Mouse (Mus musculus) liver, adult 2 months (tissue): ENCODE measurements around the gene Foxo1. TPM values are rescaled to one million over a fixed set of nuclear protein-coding genes. Genes with fewer than 3 reads are reported as not detected.

Source experiments
- DNase-seq: peaks from one replicate; pipeline ENCODE4 v3.0.0-alpha.2; 2011; ENCODE audit warnings: low read depth, low spot score; ENCODE audit errors: extremely low read depth
- H3K27ac ChIP-seq: fragments of 200-500 bp; replicated peaks from 2 replicates; pipeline ENCODE4 v1.5.1; 2012; ENCODE audit warnings: low read depth, mild to moderate bottlenecking, control low read depth, inconsistent platforms, low read length; ENCODE audit not compliant: insufficient read depth
- H3K27me3 ChIP-seq: fragments of 200-500 bp; 2 replicates; pipeline ENCODE4 v1.6.1; 2012; ENCODE audit warnings: mild to moderate bottlenecking, moderate library complexity, low read length, inconsistent platforms; ENCODE audit not compliant: control insufficient read depth, insufficient read depth
- H3K36me3 ChIP-seq: fragments of 200-500 bp; 2 replicates; pipeline ENCODE4 v1.6.1; 2012; ENCODE audit warnings: low read length, inconsistent platforms; ENCODE audit not compliant: control insufficient read depth, insufficient read depth
- H3K4me1 ChIP-seq: fragments of 200-500 bp; 2 replicates; pipeline ENCODE4 v1.6.1; 2011; ENCODE audit warnings: low read length; ENCODE audit not compliant: control insufficient read depth, insufficient read depth
- H3K4me3 ChIP-seq: fragments of 200-500 bp; 2 replicates; pipeline ENCODE4 v1.5.1; 2011; ENCODE audit warnings: low read depth, mild to moderate bottlenecking, control low read depth, low read length, moderate library complexity; ENCODE audit not compliant: insufficient read depth
- H3K79me2 ChIP-seq: fragments of 200-500 bp; 2 replicates; pipeline ENCODE4 v1.6.1; 2012; ENCODE audit warnings: inconsistent platforms, mild to moderate bottlenecking, low read length, moderate library complexity; ENCODE audit not compliant: control insufficient read depth, insufficient read depth
- H3K9ac ChIP-seq: fragments of 200-500 bp; 2 replicates; pipeline ENCODE4 v1.6.1; 2012; ENCODE audit warnings: low read depth, mild to moderate bottlenecking, control low read depth, inconsistent platforms, low read length
- CTCF ChIP-seq: fragments of 200-500 bp; IDR thresholded peaks from 2 replicates; pipeline ENCODE4 v1.5.1; 2011; ENCODE audit warnings: low read depth, low read length, control low read depth
- POLR2A ChIP-seq: fragments of 200-500 bp; IDR thresholded peaks from 2 replicates; pipeline ENCODE4 v1.6.1; 2011; ENCODE audit warnings: low read length, control low read depth; ENCODE audit not compliant: insufficient read depth; ENCODE audit errors: extremely low read depth
- WGBS: fragments of 180-500 bp; shearing (Covaris S2); methylation state at CpG from one replicate; pipeline ENCODE4 v1.1.7; 2018; 5-methylcytosine and 5-hydroxymethylcytosine counted together
- polyA plus RNA-seq: library from polyadenylated mRNA; depleted of rRNA; stranded (reverse); fragments of >200 nt; gene quantifications from 2 replicates; pipeline ENCODE4 v1.2.3, GENCODE M21; 2012
- total RNA-seq: library from RNA; depleted of rRNA; stranded (reverse); fragments of >200 nt; gene quantifications from 2 replicates; pipeline ENCODE4 v1.2.3, GENCODE M21; 2014

Foxo1 gene
- total and polyA plus RNA-seq, 2 experiments = 5.8 to 6.5 TPM

GRCm38 (mm10) chr3:52390766-52391665 lies 122.9 kb downstream of the Foxo1 start:
- Histone ChIP-seq H3K79me2 (no peaks in the 10 kb centered on the region), H3K9ac (no peak overlapping the region), H3K27me3 (no peaks in the 10 kb centered on the region), H3K27ac (no peak overlapping the region), H3K4me1 (0 out of 2 replicates have a peak, but pooled peaks cover 2% of the 10 kb centered on the region), H3K36me3 (no peaks in the 10 kb centered on the region), H3K4me3 (no peak overlapping the region)
- DNase-seq = no peak
- no peak for TF ChIP-seq POLR2A
- no peak for TF ChIP-seq CTCF
- 87% methylated on average over 17 of the region's 17 CpGs for WGBS

GRCm38 (mm10) chr3:52391897-52392296 lies 123.8 kb downstream of the Foxo1 start:
- H3K4me1 ChIP-seq = 0 out of 2 replicates have a peak, but pooled peaks cover 2% of the 10 kb centered on the region
- no peak overlapping the region for H3K27ac ChIP-seq
- TF ChIP-seq POLR2A (no peak), CTCF (no peak)
- no peak for DNase-seq
- no peaks in the 10 kb centered on the region for H3K27me3 ChIP-seq
- H3K4me3 ChIP-seq = no peak overlapping the region
- WGBS = 89% methylated on average over 6 of the region's 6 CpGs
- H3K36me3 ChIP-seq = no peaks in the 10 kb centered on the region
- no peaks in the 10 kb centered on the region for H3K79me2 ChIP-seq
- H3K9ac ChIP-seq = no peak overlapping the region

- no peak for DNase-seq
- TF ChIP-seq CTCF = no peak
- no peak for TF ChIP-seq POLR2A
- Histone ChIP-seq H3K79me2 (no peaks in the 10 kb centered on the region), H3K4me3 (no peak overlapping the region), H3K36me3 (no peaks in the 10 kb centered on the region), H3K9ac (no peak overlapping the region), H3K27me3 (no peaks in the 10 kb centered on the region), H3K27ac (no peak overlapping the region), H3K4me1 (0 out of 2 replicates have a peak, but pooled peaks cover 2% of the 10 kb centered on the region)
- WGBS = 75% methylated on average over 2 of the region's 2 CpGs
Measured at GRCm38 (mm10) chr3:52392521-52392920, 124.4 kb downstream of the Foxo1 start.

- H3K27ac ChIP-seq = no peak overlapping the region
- no peak for DNase-seq
- H3K79me2 ChIP-seq = no peaks in the 10 kb centered on the region
- no peak overlapping the region for H3K4me3 ChIP-seq
- no peaks in the 10 kb centered on the region for H3K36me3 ChIP-seq
- H3K27me3 ChIP-seq = no peaks in the 10 kb centered on the region
- H3K9ac ChIP-seq = peak overlapping the region; percentile 38; the same call in 1 of the 2 replicates
- 0 out of 2 replicates have a peak, but pooled peaks cover 2% of the 10 kb centered on the region for H3K4me1 ChIP-seq
- WGBS = 62% methylated on average over 10 of the region's 10 CpGs
- TF ChIP-seq CTCF = no peak
- TF ChIP-seq POLR2A = no peak
Measured at GRCm38 (mm10) chr3:52393171-52393570, 125.0 kb downstream of the Foxo1 start.

- TF ChIP-seq CTCF (no peak), POLR2A (no peak)
- H3K27me3 ChIP-seq = no peaks in the 10 kb centered on the region
- H3K4me1 ChIP-seq = peaks cover 6% of the 10 kb centered on the region; the same call in 1 of the 2 replicates
- DNase-seq = no peak
- H3K36me3 ChIP-seq = no peaks in the 10 kb centered on the region
- no peak overlapping the region for H3K4me3 ChIP-seq
- 94% methylated on average over 13 of the region's 13 CpGs for WGBS
- H3K79me2 ChIP-seq = no peaks in the 10 kb centered on the region
- H3K27ac ChIP-seq = no peak overlapping the region
- H3K9ac ChIP-seq = no peak overlapping the region
Measured at GRCm38 (mm10) chr3:52396121-52396731, 128.1 kb downstream of the Foxo1 start.
